Mouse (Mus musculus) midbrain, embryonic 12.5 days (tissue): Measurements from ENCODE around the gene Camta1. TPM values are rescaled to one million over a fixed set of nuclear protein-coding genes. Genes with fewer than 3 reads are reported as not detected.
"Not testable (repeated sequence)": the region's sequence is repeated elsewhere in the genome, so short reads cannot be mapped to it uniquely, and the experiment has no call there.

Source experiments
- ATAC-seq: fragments of 200-750 bp; cut with Nextera tagmentation; 2 replicates; pipeline ENCODE4 v1.8.0; 2017; ENCODE audit warnings: low read depth, moderate TSS enrichment, moderate library complexity; ENCODE audit not compliant: low FRiP score
- H3K27ac ChIP-seq: fragments of 300-500 bp; sonication (generic); replicated peaks from 2 replicates; pipeline ENCODE4 v1.5.1; 2016; ENCODE audit warnings: mild to moderate bottlenecking
- H3K27me3 ChIP-seq: fragments of 300-500 bp; sonication (generic); 2 replicates; pipeline ENCODE4 v1.6.1; 2016; ENCODE audit warnings: mild to moderate bottlenecking
- H3K36me3 ChIP-seq: fragments of 300-500 bp; sonication (generic); 2 replicates; pipeline ENCODE4 v1.6.1; 2016
- H3K4me1 ChIP-seq: fragments of 300-500 bp; sonication (generic); 2 replicates; pipeline ENCODE4 v1.6.1; 2016
- H3K4me2 ChIP-seq: fragments of 300-500 bp; sonication (generic); replicated peaks from 2 replicates; pipeline ENCODE4 v1.6.1; 2016; ENCODE audit warnings: mild to moderate bottlenecking, moderate library complexity
- H3K4me3 ChIP-seq: fragments of 300-500 bp; sonication (generic); 2 replicates; pipeline ENCODE4 v1.5.1; 2016; ENCODE audit warnings: mild to moderate bottlenecking
- H3K9ac ChIP-seq: fragments of 300-500 bp; sonication (generic); replicated peaks from 2 replicates; pipeline ENCODE4 v1.6.1; 2016; ENCODE audit warnings: mild to moderate bottlenecking, moderate library complexity
- H3K9me3 ChIP-seq: fragments of 300-500 bp; sonication (generic); 2 replicates; pipeline ENCODE4 v1.6.1; 2016; ENCODE audit warnings: mild to moderate bottlenecking
- WGBS: fragments of 180-500 bp; shearing (Covaris S2); methylation state at CpG from one replicate; pipeline ENCODE4 v1.1.7; 2016; 5-methylcytosine and 5-hydroxymethylcytosine counted together
- polyA plus RNA-seq: library from polyadenylated mRNA; unstranded; fragments of >200 nt; fragmentation: Nextera tagmentation; extraction: Ambion mirVana; gene quantifications from 2 replicates; pipeline ENCODE4 v1.2.1, GENCODE M21; 2016

Camta1 gene
- polyA plus RNA-seq, 1 experiment from 2014 or later: 135 TPM

- Histone ChIP-seq H3K36me3 (no peaks in the 10 kb centered on the region), H3K4me3 (no peak overlapping the region), H3K9me3 (no peaks in the 10 kb centered on the region), H3K9ac (no peak overlapping the region), H3K4me2 (no peak overlapping the region), H3K4me1 (no peaks in the 10 kb centered on the region), H3K27me3 (no peaks in the 10 kb centered on the region), H3K27ac (no peak overlapping the region)
- WGBS: 88% methylated on average over 7 of the region's 7 CpGs
- ATAC-seq: no peak
Observed at GRCm38 (mm10) chr4:151036521-151036920, 825.2 kb downstream of the Camta1 start.

- H3K4me3 ChIP-seq: no peak overlapping the region
- ATAC-seq: no peak
Observed at GRCm38 (mm10) chr4:151027001-151027400, 834.7 kb downstream of the Camta1 start.

GRCm38 (mm10) chr4:151024152-151024551 is 837.5 kb downstream of the Camta1 start:
- no peak overlapping the region for H3K4me3 ChIP-seq
- 90% methylated on average over 9 of the region's 9 CpGs for WGBS
- no peak overlapping the region for H3K4me2 ChIP-seq
- H3K27ac ChIP-seq: no peak overlapping the region
- no peak overlapping the region for H3K9ac ChIP-seq
- H3K36me3 ChIP-seq: no peaks in the 10 kb centered on the region
- no peaks in the 10 kb centered on the region for H3K4me1 ChIP-seq
- no peaks in the 10 kb centered on the region for H3K27me3 ChIP-seq
- no peaks in the 10 kb centered on the region for H3K9me3 ChIP-seq
- no peak for ATAC-seq

More at GRCm38 (mm10) chr4:151027001-151027400, 834.7 kb downstream of the Camta1 start:
- WGBS: 51% methylated on average over 6 of the region's 6 CpGs
- H3K9ac ChIP-seq: no peak overlapping the region
- no peak overlapping the region for H3K4me2 ChIP-seq
- H3K27ac ChIP-seq: no peak overlapping the region
- no peaks in the 10 kb centered on the region for H3K27me3 ChIP-seq
- H3K9me3 ChIP-seq: no peaks in the 10 kb centered on the region
- H3K4me1 ChIP-seq: no peaks in the 10 kb centered on the region
- no peaks in the 10 kb centered on the region for H3K36me3 ChIP-seq

- WGBS: 94% methylated on average over 1 of the region's 1 CpGs
Observed at GRCm38 (mm10) chr4:151017356-151017755, 844.3 kb downstream of the Camta1 start.

GRCm38 (mm10) chr4:151015946-151016345 is 845.7 kb downstream of the Camta1 start:
- H3K9ac ChIP-seq: no peak overlapping the region
- no peak overlapping the region for H3K27ac ChIP-seq
- no peak overlapping the region for H3K4me3 ChIP-seq
- H3K4me1 ChIP-seq: no peaks in the 10 kb centered on the region
- 88% methylated on average over 10 of the region's 10 CpGs for WGBS
- no peak for ATAC-seq
- H3K9me3 ChIP-seq: no peaks in the 10 kb centered on the region
- 0 out of 2 replicates have a peak, but pooled peaks cover 7% of the 10 kb centered on the region for H3K36me3 ChIP-seq
- H3K27me3 ChIP-seq: no peaks in the 10 kb centered on the region
- H3K4me2 ChIP-seq: no peak overlapping the region

More at GRCm38 (mm10) chr4:151017356-151017755, 844.3 kb downstream of the Camta1 start:
- not testable (repeated sequence) for H3K27me3 ChIP-seq, H3K4me1 ChIP-seq, H3K36me3 ChIP-seq, H3K4me3 ChIP-seq, H3K4me2 ChIP-seq, ATAC-seq, H3K27ac ChIP-seq, H3K9me3 ChIP-seq, H3K9ac ChIP-seq

- Histone ChIP-seq H3K4me2 (no peak overlapping the region), H3K36me3 (0 out of 2 replicates have a peak, but pooled peaks cover 8% of the 10 kb centered on the region), H3K4me1 (no peaks in the 10 kb centered on the region), H3K27ac (no peak overlapping the region), H3K27me3 (no peaks in the 10 kb centered on the region), H3K9me3 (no peaks in the 10 kb centered on the region), H3K9ac (no peak overlapping the region), H3K4me3 (no peak overlapping the region)
- ATAC-seq: no peak
- WGBS: 89% methylated on average over 7 of the region's 7 CpGs
Observed at GRCm38 (mm10) chr4:151010316-151010715, 851.4 kb downstream of the Camta1 start.

GRCm38 (mm10) chr4:151006945-151007344 is 854.7 kb downstream of the Camta1 start:
- Histone ChIP-seq H3K36me3 (0 out of 2 replicates have a peak, but pooled peaks cover 5% of the 10 kb centered on the region), H3K9me3 (no peaks in the 10 kb centered on the region), H3K4me1 (no peaks in the 10 kb centered on the region), H3K27me3 (no peaks in the 10 kb centered on the region), H3K9ac (no peak overlapping the region), H3K4me2 (no peak overlapping the region), H3K4me3 (no peak overlapping the region), H3K27ac (no peak overlapping the region)
- WGBS: 46% methylated on average over 6 of the region's 6 CpGs
- ATAC-seq: no peak

- H3K4me1 ChIP-seq: no peaks in the 10 kb centered on the region
- H3K27me3 ChIP-seq: no peaks in the 10 kb centered on the region
- ATAC-seq: no peak
- 0 out of 2 replicates have a peak, but pooled peaks cover 5% of the 10 kb centered on the region for H3K36me3 ChIP-seq
- 94% methylated on average over 13 of the region's 13 CpGs for WGBS
- H3K4me2 ChIP-seq: no peak overlapping the region
- no peaks in the 10 kb centered on the region for H3K9me3 ChIP-seq
- H3K4me3 ChIP-seq: no peak overlapping the region
- H3K27ac ChIP-seq: no peak overlapping the region
- H3K9ac ChIP-seq: no peak overlapping the region
Observed at GRCm38 (mm10) chr4:151005656-151006318, 855.9 kb downstream of the Camta1 start.

- Histone ChIP-seq H3K9me3 (no peaks in the 10 kb centered on the region), H3K27me3 (no peaks in the 10 kb centered on the region), H3K36me3 (no peaks in the 10 kb centered on the region), H3K4me1 (no peaks in the 10 kb centered on the region), H3K9ac (no peak overlapping the region), H3K4me3 (no peak overlapping the region), H3K27ac (no peak overlapping the region), H3K4me2 (no peak overlapping the region)
- WGBS: 80% methylated on average over 13 of the region's 13 CpGs
- no peak for ATAC-seq
Observed at GRCm38 (mm10) chr4:151001397-151001796, 860.3 kb downstream of the Camta1 start.

GRCm38 (mm10) chr4:150998626-150999025 is 863.0 kb downstream of the Camta1 start:
- H3K27me3 ChIP-seq: no peaks in the 10 kb centered on the region
- no peaks in the 10 kb centered on the region for H3K36me3 ChIP-seq
- no peak for ATAC-seq
- H3K4me3 ChIP-seq: no peak overlapping the region
- no peaks in the 10 kb centered on the region for H3K9me3 ChIP-seq
- no peak overlapping the region for H3K4me2 ChIP-seq
- no peaks in the 10 kb centered on the region for H3K4me1 ChIP-seq
- 92% methylated on average over 9 of the region's 9 CpGs for WGBS
- H3K9ac ChIP-seq: no peak overlapping the region
- H3K27ac ChIP-seq: no peak overlapping the region

- H3K4me1 ChIP-seq: no peaks in the 10 kb centered on the region
- H3K27ac ChIP-seq: no peak within 1 kb of the TSS
- H3K36me3 ChIP-seq: no peaks in the 10 kb centered on the region
- H3K27me3 ChIP-seq: no peaks in the 10 kb centered on the region
- no peaks in the 10 kb centered on the region for H3K9me3 ChIP-seq
- ATAC-seq: no peak
- no peak within 1 kb of the TSS for H3K9ac ChIP-seq
- WGBS: 92% methylated on average over 7 of the region's 7 CpGs
- H3K4me2 ChIP-seq: no peak within 1 kb of the TSS
- no peak within 1 kb of the TSS for H3K4me3 ChIP-seq
Observed at GRCm38 (mm10) chr4:150996797-150997196, 864.9 kb downstream of the Camta1 start, which contains the start of gene Uts2. TSS of gene Uts2 (plus strand) at chr4:150997097.

- Histone ChIP-seq H3K9me3 (no peaks in the 10 kb centered on the region), H3K36me3 (no peaks in the 10 kb centered on the region), H3K9ac (no peak overlapping the region), H3K4me1 (no peaks in the 10 kb centered on the region), H3K4me3 (no peak overlapping the region), H3K27ac (no peak overlapping the region), H3K27me3 (no peaks in the 10 kb centered on the region), H3K4me2 (no peak overlapping the region)
- ATAC-seq: no peak
- 46% methylated on average over 6 of the region's 6 CpGs for WGBS
Observed at GRCm38 (mm10) chr4:150990148-150990547, 871.5 kb downstream of the Camta1 start.

GRCm38 (mm10) chr4:150980153-150980552 is 881.5 kb downstream of the Camta1 start:
- Histone ChIP-seq H3K36me3 (no peaks in the 10 kb centered on the region), H3K9ac (no peak overlapping the region), H3K9me3 (no peaks in the 10 kb centered on the region), H3K4me1 (no peaks in the 10 kb centered on the region), H3K27ac (no peak overlapping the region), H3K4me2 (no peak overlapping the region), H3K27me3 (no peaks in the 10 kb centered on the region), H3K4me3 (no peak overlapping the region)
- no peak for ATAC-seq
- WGBS: 94% methylated on average over 5 of the region's 5 CpGs
